Mouse (Mus musculus): Measurements from ENCODE around the gene Cyb5d1.

Gene Cyb5d1

GRCm38 (mm10) chr11:69379600-69379999 is 15.8 kb downstream of the Cyb5d1 start:
- DNase-seq (ENCODE audit: low read depth) = peak; percentile 96

- DNase-seq (ENCODE audit: low read depth) = peak; percentile 50
Observed at GRCm38 (mm10) chr11:69377766-69378165, 17.7 kb downstream of the Cyb5d1 start.

- peak; percentile 93 for DNase-seq (ENCODE audit: low read depth)
Observed at GRCm38 (mm10) chr11:69375646-69376045, 19.8 kb downstream of the Cyb5d1 start.

GRCm38 (mm10) chr11:69373223-69373965 is 22.0 kb downstream of the Cyb5d1 start:
- DNase-seq (ENCODE audit: low read depth) = no peak

- DNase-seq (ENCODE audit: low read depth) = peak; percentile 40
Observed at GRCm38 (mm10) chr11:69372780-69373170, 22.7 kb downstream of the Cyb5d1 start.

- no peak for DNase-seq (ENCODE audit: low read depth)
Observed at GRCm38 (mm10) chr11:69372056-69372779, 23.2 kb downstream of the Cyb5d1 start.

- DNase-seq (ENCODE audit: low read depth) = no peak
Observed at GRCm38 (mm10) chr11:69371601-69372000, 23.8 kb downstream of the Cyb5d1 start.

GRCm38 (mm10) chr11:69370817-69371215 is 24.6 kb downstream of the Cyb5d1 start:
- no peak for DNase-seq (ENCODE audit: low read depth)

GRCm38 (mm10) chr11:69369990-69370816 is 25.2 kb downstream of the Cyb5d1 start:
- peak; percentile 52 for DNase-seq (ENCODE audit: low read depth)

- peak; percentile 44 for DNase-seq (ENCODE audit: low read depth)
Observed at GRCm38 (mm10) chr11:69369215-69369989, 26.0 kb downstream of the Cyb5d1 start, which contains the start of gene Chd3. Chd3 (minus strand) TSS chr11:69369406.

- DNase-seq (ENCODE audit: low read depth) = peak; percentile 32
Observed at GRCm38 (mm10) chr11:69368356-69369214, 26.8 kb downstream of the Cyb5d1 start.

GRCm38 (mm10) chr11:69367616-69368355 is 27.6 kb downstream of the Cyb5d1 start:
- DNase-seq (ENCODE audit: low read depth) = peak; percentile 75

GRCm38 (mm10) chr11:69366855-69367615 is 28.4 kb downstream of the Cyb5d1 start:
- no peak for DNase-seq (ENCODE audit: low read depth)

GRCm38 (mm10) chr11:69366157-69366854 is 29.1 kb downstream of the Cyb5d1 start:
- peak; percentile 100 for DNase-seq (ENCODE audit: low read depth)

- no peak for DNase-seq (ENCODE audit: low read depth)
Observed at GRCm38 (mm10) chr11:69365722-69366121, 29.7 kb downstream of the Cyb5d1 start.

- DNase-seq (ENCODE audit: low read depth) = peak; percentile 81
Observed at GRCm38 (mm10) chr11:69364910-69365309, 30.5 kb downstream of the Cyb5d1 start.

GRCm38 (mm10) chr11:69364376-69364775 is 31.1 kb downstream of the Cyb5d1 start:
- DNase-seq (ENCODE audit: low read depth) = no peak

GRCm38 (mm10) chr11:69362479-69362878 is 33.0 kb downstream of the Cyb5d1 start:
- peak; percentile 32 for DNase-seq (ENCODE audit: low read depth)
